Mouse (Mus musculus) erythroblast, embryonic 14.5 days (primary cell): Measurements from ENCODE around the gene Klf13.

Experiments used
- GATA1 ChIP-seq: IDR thresholded peaks from 2 replicates; pipeline ENCODE4 v1.6.1; 2012; ENCODE audit warnings: low read length, inconsistent platforms, mixed read lengths
- TAL1 ChIP-seq: IDR thresholded peaks from 3 replicates; pipeline ENCODE4 v1.6.1; 2012; ENCODE audit warnings: low read length, inconsistent platforms, mixed read lengths

DNA sequence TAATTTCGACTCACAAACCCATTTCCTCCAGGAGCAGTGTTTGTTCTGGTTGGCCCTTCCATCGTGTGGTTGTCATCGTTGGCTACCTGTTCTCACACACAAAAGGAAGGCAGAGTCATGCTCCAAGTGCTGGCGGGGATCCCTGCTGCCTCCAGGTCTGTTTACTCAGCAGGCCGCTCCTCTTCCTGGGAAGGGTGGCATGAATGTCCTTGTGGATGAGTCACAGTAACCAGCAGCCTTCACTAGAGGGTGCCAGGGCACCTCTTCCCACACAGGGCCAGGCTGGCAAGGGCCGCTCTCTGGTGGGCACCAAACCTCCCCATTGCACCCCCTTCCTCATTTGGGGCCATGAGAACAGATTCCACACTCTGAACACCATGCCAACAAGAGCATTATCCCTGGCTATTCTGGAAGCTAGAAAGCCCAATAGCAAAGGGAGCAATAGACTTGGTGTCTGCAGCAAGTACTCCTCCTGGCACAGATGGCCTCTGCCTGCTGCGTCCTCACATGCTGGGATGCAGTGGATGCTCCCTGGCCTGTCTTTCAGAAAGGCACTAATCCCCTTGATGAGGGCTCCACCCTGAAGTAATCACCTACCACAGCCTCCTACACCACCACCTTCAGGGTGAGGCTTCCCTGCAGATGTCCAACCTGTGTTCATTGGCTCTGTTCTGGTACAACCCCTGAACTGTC, 86.7 kb downstream of the Klf13 start:
- TF ChIP-seq TAL1, result no peak
- no peak for TF ChIP-seq GATA1
